Mouse (Mus musculus) ovary, postnatal 10 days (tissue): ENCODE measurements around the gene U2af2.
A peak's percentile ranks its signal among the peaks of the same experiment; 100 is the strongest.
"Not testable (repeated sequence)": the region's sequence is repeated elsewhere in the genome, so short reads cannot be mapped to it uniquely, and the experiment has no call there.

ENCODE experiments used
- DNase-seq: peaks from one replicate; pipeline ENCODE4 v3.0.0; 2022; ENCODE audit warnings: low spot score

U2af2 gene

DNA sequence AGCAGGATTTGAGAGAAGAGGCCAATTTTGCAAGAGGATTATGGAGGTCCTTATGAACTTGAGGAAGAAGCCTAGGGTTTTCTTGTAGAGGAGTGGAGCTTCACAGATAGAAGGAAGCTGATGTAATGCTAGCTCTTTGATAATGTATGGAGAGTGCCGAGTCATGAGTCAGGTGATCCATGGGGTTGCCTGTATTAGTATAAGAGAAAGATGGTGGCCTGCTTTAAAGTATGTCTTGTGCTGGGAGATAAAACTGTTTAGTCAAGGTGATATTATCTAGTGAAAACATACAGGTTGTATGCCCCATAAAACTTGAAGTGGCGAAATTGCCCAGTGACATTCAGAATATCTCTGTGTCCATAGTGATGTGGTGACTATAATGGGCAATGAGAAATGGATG, 15.0 kb downstream of the U2af2 start:
- DNase-seq = no peak

DNA sequence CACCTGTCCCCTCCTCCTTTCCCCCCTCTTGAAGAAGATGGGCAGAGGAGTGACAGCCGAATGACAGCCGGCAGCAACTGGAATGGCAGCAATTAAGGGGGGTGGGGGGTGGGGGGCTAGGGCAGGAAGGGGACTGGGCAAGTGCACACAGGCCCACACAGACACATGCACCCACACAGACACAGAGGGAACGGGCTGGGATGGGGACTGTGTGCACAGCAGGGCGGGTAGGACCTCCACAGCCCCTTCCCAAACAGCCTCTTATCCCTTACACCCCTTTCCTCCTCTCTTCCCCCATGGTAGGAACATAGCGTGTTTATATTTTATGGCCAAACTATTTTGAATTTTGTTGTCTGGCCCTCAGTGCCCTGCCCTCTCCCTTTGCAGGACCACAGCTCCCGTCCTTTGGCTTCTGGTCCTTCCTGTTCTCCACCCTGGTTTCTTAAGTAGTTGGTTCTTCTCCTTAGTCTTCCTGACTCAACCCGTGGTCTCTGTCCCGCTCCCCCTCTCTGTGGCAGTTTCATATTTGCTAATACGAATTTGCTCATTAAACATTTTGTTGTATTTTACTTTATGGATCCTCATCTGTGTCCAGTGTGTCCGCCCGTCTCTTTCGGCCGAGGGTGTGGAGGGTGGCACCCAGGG, 17.5 kb downstream of the U2af2 start:
- not testable (repeated sequence) for DNase-seq

DNA sequence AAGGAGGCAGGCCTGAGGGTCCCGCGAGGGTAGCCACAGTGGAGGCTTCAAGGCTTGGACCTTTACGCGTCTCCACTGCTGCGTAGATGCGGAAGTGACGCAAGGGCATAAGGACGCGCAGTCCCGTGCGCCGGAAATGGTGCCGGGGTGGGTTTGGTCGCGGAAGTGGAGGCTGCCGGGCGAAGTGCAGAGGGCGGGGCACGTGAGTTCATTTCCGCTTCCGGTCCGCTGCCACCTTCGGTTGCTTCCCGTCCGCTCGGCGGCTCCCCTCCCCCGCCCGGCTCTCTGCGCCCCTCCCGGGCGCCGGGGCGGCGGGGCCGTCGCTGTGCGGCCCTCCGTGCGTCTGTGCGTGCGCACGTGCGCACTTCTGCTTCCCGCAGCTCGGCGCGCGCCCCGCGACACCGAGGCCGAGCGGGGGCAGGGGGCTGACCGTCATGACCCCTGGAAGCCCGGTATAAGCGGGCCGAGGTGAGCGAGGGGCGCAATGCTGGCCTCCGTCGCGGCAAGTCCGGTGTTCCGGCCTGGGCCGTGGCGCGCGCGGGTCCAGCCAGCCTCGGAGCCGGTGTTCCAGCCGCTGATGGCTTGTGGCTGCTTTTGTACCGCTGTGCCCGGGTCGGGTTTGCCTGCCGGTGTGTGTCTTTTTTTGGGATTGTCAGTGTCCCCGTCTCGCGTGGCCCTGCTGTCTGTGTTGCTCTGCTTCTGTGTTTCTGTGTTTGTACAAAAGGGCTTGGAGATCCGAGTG, 18.2 kb downstream of the U2af2 start, which contains the start of gene Epn1:
Epn1 (plus strand) TSS at position 226 of the 742 bp plus-strand sequence.
- DNase-seq = peak; percentile 91

DNA sequence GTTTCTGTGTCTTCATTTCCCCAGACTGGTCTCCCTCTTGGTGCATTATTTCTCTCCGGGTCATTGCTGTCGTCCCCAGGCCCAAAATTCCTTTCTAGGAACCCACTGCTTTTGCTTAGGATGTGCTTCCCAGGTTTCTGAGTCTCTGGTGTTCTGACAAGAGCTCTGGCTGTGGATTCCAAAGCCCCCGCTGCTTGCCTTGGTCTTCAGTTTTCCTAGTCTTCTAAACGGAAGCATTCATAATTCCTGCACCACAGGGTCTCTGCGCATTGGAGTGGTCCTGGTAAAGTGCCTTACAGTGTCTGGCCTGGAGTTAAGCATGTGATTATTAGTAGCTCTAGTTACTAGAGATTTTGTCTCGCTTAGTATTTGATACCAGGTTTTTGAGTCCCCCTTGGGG, 18.9 kb downstream of the U2af2 start:
- no peak for DNase-seq

DNA sequence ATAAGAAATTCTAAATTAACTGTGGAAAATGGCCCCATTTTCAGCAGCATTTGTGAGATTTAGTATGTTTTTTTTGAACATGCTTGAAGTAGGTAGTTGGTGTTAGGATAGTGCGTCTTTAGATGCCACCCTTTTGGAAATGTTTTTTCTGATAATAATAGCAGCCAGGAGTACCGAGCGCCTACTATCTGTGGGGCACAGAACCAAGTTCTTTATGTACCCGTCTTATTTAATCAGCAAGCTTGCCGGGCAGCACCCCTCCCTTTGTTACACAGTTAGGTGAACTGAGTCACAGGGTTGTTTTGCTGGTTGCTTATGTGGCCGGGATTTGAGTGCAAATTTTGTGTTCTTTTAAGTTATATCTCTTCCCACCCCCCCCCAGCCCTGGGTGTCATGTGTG, 19.3 kb downstream of the U2af2 start:
- DNase-seq = no peak

DNA sequence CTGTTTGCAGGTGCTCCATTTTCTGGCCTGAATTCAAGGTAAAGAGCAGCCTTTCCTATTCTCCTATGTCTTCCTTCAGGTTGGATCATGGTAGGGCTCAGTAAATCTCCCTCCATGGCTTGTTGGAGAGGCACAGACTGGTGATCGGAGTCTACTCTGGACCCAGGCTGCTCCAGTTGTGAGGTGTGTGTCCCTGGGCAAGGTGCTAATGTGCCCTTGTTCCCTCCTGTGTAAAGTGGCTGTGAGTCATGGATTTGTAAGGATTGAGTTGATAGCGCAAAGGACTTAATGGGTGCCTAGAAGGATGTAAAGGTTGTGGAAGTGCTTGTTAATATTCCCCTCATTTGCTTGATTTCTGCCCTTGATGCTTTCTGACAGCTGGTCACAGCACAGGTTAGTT, 20.0 kb downstream of the U2af2 start:
- DNase-seq = no peak

DNA sequence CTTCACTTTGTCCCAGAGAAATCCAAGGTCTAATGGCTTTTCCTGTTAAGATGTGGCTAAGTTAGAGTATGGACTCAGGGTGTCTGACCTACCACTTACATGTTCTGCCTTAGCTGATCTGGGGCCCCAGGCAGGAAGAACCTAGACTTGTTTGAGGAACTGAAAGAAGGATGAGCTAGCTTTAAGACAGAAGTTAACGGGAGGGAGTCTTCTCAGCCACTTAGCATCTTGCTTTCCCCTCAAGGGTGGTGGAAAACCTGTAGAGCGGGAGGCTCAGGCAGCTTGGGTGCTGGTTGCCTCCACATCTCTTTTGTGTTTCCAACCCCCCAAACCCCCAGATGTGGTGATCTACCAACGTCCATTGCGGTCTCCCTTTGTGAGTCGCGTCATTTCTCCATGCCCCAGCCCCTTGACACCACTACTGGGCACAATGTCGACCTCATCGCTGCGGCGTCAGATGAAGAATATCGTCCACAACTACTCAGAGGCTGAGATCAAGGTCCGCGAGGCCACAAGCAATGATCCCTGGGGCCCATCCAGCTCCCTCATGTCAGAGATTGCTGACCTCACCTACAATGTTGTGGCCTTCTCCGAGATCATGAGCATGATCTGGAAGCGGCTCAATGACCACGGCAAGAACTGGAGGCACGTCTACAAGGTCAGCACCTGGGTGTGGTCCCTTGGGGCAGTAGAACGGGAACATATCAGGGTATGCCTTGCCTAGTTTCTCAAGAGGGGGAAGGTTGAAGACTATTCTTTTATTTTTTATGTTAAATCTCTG, 21.6 kb downstream of the U2af2 start:
- DNase-seq = no peak

DNA sequence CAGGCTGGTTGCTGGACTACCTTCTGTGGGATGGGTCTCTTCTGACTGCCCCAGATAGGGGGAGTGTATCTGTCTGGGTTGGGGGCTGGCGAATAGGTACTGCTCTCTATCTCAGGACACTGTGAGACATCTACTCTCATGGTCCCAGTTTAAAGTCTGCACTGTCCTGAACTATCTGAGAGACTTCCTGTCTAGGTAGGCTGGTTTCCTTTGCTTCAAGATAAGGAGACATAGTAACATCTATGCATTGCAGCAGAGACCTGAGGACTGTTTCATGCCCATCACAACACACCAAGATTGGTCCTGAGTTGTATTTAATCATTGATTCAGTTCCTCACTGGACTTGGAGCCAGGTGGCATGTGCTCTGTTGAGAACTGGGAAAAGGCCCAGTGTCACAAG, 23.6 kb downstream of the U2af2 start:
- no peak for DNase-seq

DNA sequence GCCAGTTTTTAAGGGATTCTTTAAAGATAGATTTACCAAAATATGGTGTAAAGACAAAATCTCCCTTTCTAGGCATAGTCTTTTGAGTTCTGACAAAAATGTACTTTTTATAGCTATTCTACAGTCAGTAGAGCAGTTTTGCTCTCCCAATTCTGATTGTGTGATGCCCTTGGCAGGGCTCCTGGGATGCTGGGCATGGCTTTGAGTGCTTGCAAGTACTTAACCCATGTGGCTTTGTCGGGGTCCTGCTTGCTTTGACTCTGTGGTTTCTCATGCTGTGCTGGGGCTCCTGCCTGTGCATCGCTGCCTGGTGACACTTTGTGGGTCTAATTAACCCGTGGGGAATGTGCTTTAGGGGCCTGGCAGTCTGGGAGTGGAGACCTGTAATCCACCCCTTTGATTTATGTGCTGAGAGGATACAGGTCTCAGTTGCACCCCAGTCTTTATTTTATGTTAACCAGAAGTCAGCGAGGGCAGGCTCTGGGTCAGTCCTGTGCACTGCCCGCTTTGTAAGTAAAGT, 25.0 kb downstream of the U2af2 start:
- DNase-seq = no peak

DNA sequence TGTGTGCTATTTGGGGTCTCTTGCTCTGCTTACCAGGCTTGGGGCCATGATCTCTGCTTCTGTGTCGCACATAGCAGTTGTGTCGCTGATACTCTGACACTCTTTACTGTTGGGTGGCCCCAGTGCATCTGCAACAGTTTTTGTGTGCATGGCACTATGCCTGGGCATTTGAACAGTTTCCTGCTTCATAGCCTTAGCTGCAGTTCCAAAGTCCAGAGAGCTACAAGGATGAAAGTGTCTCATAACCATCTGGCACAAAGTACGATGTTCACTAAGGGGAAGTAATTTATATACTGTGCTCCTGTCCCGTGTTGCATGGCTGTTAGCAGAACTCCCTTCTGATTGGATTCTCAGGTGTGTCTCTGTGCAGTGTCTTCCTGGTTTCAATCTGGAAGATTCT, 25.9 kb downstream of the U2af2 start:
- no peak for DNase-seq

DNA sequence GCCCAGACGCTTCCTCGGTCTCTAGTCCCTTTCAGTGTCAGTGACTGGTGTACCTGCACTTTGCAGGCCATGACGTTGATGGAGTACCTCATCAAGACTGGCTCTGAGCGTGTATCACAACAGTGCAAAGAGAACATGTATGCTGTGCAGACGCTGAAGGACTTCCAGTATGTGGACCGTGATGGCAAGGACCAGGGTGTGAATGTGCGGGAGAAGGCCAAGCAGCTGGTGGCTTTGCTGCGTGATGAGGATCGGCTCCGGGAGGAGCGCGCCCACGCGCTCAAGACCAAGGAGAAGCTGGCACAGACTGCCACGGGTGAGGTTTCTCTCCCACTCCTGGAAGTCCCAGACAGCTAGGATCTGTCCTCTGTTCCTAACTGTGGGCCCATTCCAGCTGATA, 27.9 kb downstream of the U2af2 start:
- no peak for DNase-seq

DNA sequence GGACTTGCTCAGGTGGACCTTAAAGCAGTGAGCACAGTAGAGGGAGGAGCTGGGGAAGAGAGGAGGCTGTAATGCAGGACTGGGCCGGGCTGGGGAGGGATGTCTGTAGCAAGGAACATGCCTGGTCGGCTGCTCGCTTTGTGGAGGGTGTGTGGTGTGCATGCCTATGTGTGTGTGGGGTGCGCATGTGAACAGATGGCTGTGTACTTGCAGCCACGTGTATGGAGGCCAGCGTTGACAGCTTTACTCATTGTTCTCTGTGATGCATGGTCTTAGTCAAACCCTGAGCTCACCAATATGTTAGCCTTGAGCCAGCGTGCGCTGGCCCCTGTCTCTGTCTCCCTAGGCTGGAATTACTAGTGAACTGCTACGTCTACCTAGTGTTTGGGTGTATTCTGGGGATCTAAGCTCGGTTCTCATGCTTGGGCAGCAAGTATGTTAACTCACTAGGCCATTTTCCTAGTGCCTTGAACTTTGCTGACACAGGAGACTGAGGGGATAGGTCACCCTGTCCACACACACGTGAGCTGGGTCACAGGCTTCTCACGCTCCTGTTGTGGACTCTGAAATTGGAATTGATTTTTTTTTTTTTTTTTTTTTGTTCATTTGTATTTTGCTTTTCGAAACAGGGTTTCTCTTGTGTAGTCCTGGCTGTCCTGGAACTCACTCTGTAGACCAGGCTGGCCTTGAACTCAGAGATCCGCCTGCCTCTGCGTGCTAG, 29.2 kb downstream of the U2af2 start:
- no peak for DNase-seq

DNA sequence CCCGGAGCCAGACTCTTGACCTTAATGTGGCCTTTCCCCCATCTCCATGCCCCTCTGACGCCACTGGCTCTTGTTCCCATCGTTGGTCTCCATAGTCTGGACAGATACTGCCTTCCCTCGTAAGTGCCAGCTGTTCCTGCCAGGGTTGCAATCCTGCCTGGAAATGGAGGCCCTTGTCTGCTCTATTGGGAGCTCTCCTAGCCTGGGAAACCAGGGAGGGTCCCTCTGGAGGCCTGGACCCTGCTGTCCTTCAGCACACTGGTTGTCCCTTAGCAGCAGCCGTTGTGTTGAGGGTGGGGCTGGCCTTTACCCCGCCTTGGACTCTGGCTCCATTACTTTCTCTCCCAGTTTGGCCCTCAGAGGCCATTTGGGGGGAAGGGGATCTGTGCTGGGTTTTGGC, 30.4 kb downstream of the U2af2 start:
- no peak for DNase-seq

DNA sequence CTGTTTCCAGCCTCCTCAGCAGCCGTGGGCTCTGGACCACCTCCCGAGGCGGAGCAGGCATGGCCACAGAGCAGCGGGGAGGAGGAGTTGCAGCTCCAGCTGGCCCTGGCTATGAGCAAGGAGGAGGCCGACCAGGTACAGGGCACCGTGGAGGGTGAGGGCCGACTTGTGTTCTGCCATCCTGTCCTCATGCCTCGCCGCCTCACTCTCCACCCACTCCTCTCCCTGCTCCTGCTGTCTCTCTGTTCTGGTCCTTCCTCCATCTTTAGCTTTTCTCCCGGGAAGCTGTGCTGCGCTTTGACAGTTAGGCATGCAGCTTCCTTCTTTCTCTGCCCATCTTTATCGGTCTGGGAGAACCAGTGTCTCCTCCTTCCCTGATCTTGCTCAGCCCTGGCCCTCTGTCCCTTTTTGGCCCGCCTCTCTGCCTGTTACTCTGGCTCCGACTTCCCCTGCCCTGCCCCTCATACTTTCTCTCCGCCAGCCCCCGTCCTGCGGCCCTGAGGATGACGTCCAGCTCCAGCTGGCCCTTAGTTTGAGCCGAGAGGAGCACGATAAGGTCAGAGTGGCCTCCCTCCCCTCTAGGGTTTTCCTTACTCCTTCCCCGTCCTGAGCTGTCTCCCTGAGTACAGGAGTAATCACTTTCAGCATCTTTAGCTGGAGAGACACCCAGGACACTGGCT, 31.0 kb downstream of the U2af2 start:
- no peak for DNase-seq

DNA sequence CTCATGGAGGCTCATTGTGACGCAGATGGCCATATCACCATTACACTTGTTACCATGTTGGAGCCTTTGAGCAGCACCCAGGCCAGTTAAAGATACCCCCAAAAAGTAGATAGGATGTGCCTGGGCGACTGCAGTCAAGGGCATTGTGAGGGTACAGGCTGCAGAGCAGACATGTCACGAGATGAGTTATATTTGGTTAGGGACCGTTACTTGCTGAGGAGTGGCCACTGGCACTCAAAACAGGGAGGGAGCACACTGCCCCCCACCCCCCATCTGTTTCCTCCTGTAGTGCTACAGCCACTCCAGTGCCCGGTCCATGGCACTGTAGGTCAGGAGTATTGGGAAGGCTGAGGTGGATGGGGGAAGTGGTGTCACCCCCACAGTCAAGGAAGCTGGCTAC, 36.8 kb downstream of the U2af2 start:
- DNase-seq = no peak

DNA sequence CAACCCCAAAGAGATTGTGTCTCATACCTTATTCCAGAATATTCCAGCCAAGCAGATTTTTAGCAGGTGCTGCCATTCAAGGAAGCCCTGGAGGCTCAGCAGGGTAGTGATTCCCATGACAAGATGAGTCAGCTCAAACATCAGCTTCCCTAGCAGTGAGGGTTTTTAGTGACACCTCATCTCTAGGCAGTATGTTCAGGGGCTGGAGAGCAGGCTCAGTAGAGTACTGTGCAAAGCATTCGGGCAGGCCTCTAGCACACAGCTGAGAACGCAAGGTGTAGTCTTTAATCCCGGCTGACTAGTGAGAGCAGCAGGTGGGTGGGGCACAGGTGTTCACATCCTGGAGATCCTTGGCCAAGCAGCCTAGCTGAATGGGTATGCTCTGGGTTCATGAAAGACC, 37.9 kb downstream of the U2af2 start:
- no peak for DNase-seq

DNA sequence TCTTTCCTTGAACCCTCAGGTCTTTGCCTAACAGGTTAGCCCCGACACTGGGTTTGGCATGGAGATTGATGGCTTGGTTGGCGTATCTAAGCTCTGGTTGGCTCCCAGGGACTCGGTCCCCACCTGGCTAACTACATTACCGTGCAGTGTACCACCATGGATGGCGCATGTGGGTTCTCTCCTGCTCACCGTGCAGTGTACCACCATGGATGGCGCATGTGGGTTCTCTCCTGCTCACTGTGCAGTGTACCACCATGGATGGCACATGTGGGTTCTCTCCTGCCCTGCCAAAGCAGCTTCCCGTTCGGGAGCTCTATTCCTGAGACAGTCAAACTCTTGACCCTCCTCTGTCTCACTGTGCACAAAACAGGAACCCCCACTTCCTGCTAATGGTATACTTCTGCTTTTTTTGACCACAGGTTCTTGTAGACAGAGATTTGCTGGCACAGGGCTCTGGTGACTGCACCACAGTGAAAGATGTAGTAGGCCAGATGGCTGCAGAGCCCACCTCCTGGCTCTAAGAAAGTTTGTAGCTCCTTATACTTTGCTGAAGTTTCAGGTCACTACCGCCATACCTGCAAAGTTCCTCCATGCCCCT, 39.2 kb downstream of the U2af2 start:
- DNase-seq = no peak

DNA sequence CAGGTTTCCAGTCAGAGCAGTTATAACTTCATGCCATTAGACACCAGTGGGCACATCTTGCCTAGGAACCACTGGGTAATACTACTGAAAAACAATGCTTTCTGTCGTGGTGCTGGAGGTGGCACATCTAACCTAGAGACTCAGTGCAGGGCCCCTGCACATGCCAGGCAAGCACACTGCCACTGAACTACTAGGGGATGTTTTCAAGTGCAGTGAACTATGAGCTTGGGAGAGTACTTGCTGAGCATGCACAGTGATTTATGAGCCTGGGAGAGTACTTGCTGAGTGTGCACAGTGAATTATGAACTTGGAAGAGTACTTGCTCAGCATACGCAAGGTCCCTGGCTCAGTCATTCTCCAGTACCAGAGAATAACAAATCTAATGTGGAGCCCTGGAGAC, 40.6 kb downstream of the U2af2 start:
- no peak for DNase-seq

DNA sequence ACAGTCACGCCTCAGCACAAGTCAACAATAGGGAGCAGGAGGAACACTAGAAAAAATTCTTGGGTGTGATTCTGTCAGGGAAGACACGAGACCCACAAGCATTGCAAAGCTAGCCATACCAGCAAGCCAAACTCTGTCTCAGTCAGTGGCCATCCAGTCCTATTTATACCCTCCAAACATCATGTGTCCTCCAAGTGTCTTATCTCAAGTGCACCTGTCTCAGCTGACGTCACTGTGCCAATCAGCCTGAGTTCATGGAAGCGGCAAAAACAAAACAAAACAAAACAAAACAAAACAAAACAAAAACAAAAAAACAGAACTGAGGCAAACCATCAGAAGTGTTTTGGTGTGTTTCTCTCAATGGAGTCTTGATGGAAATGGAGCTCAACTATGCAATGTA, 46.3 kb downstream of the U2af2 start:
- DNase-seq = no peak

DNA sequence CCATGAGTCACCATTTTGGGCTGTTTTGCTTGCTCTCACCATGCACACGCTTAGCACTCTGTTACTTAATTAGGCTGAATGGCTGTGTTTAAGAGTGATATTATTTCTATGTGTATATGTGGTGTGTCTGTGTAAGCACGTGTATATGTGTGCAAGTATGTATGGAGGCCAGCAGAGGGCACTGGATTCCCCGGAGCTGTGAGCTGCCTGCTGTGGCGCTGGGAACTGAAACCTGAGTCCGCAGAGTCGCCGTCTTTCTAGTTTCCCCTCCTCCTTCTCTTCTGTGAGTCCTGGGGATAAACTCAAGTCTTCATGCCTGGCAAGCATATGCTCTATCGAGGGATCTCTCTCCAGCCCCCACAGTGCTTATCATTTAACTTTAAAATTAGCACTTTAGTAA, 47.4 kb downstream of the U2af2 start:
- DNase-seq = no peak

DNA sequence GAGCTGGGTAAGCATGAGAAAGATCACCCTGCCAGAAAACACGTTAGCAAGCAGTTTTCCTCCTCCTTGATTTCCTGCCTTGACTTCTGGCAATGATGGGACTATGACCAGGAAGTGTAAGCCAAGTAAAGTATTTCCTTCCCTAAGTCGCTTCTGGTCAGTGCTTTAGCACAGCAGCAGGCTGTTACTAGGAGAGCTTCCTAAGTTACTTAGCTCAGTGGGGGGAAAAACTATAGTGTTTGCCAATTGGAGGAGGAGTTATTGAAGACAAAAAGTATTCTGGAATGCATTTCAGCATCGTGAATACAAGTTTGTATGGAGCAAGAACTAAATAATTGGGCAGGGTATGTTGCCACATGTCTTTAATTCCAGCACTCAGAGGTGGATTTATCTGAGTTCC, 50.8 kb downstream of the U2af2 start:
- no peak for DNase-seq
